Mouse (Mus musculus) stomach, embryonic 15.5 days (tissue): ENCODE data around the gene Arid3a. TPM values are rescaled to one million over a fixed set of nuclear protein-coding genes. Genes with fewer than 3 reads are reported as not detected.
"Not testable (repeated sequence)": the region's sequence is repeated elsewhere in the genome, so short reads cannot be mapped to it uniquely, and the experiment has no call there.

Source experiments
- ATAC-seq: fragments of 200-750 bp; cut with Nextera tagmentation; 2 replicates; pipeline ENCODE4 v1.8.0; 2017; ENCODE audit warnings: low read depth, moderate number of reproducible peaks, moderate TSS enrichment; ENCODE audit not compliant: insufficient read depth, low FRiP score
- H3K27ac ChIP-seq: fragments of 300-500 bp; sonication (generic); 2 replicates; pipeline ENCODE4 v1.5.1; 2015; ENCODE audit warnings: mild to moderate bottlenecking, inconsistent platforms
- H3K27me3 ChIP-seq: fragments of 300-500 bp; sonication (generic); replicated peaks from 2 replicates; pipeline ENCODE4 v1.6.1; 2015; ENCODE audit warnings: inconsistent platforms
- H3K36me3 ChIP-seq: fragments of 300-500 bp; sonication (generic); 2 replicates; pipeline ENCODE4 v1.6.1; 2015; ENCODE audit warnings: inconsistent platforms
- H3K4me1 ChIP-seq: fragments of 300-500 bp; sonication (generic); 2 replicates; pipeline ENCODE4 v1.6.1; 2015; ENCODE audit warnings: inconsistent platforms
- H3K4me2 ChIP-seq: fragments of 300-500 bp; sonication (generic); 2 replicates; pipeline ENCODE4 v1.6.1; 2015; ENCODE audit warnings: mild to moderate bottlenecking, inconsistent platforms
- H3K4me3 ChIP-seq: fragments of 300-500 bp; sonication (generic); replicated peaks from 2 replicates; pipeline ENCODE4 v1.5.1; 2015; ENCODE audit warnings: inconsistent platforms
- H3K9ac ChIP-seq: fragments of 300-500 bp; sonication (generic); 2 replicates; pipeline ENCODE4 v1.6.1; 2015; ENCODE audit warnings: inconsistent platforms
- H3K9me3 ChIP-seq: fragments of 300-500 bp; sonication (generic); 2 replicates; pipeline ENCODE4 v1.6.1; 2016; ENCODE audit warnings: inconsistent platforms
- WGBS: fragments of 180-500 bp; shearing (Covaris S2); methylation state at CpG from one replicate; pipeline ENCODE4 v1.1.7; 2015; 5-methylcytosine and 5-hydroxymethylcytosine counted together
- polyA plus RNA-seq: library from polyadenylated mRNA; unstranded; fragments of >200 nt; fragmentation: Nextera tagmentation; extraction: Ambion mirVana; gene quantifications from 2 replicates; pipeline ENCODE4 v1.2.1, GENCODE M21; 2015

Arid3a gene
- polyA plus RNA-seq = 9.8 and 10.0 TPM in 2 replicates

DNA sequence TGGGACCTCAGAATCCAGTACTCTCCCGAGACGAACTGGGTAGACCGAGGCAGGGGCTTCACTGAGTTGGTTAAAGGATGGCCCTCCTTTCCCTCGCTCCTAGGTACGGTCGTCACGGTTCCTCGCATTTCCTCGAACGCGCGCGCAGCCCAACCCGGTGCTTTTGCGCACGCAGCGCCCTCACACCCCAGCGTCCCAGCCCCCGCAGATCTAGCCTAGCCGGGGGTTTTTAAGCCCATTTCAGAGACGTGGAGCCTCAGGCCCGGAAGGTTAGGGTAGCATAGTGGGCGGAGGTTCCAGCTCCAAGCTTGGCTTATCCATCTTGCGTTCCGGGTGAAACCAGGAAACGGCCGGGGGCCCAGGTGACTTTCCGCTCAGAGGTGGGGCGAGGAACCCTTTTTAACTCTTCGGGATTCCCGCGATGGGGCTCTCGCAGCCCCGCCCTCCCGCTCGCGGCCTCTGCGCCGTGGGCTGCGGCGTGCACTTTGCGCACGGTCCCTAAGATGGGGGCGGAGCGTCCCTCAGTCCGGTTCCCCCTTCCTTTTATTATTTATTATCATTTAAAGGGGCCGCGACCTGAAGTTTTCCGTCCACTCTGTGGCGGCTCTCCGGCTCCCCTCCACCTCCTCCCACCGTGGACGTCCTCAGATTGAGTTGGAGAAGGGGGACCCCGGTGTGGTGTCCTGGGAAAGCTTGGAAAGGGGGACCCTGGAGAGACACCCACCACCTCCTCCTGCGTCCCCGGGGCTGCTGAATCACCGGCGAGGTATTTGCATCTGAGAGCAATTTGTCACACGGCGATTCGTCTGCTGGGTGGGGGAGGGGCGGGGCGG, at the start of gene Arid3a:
Gene Arid3a, plus strand, starts transcription at position 553 of the 833 bp plus-strand sequence.
- peak; percentile 81 for ATAC-seq
- Histone ChIP-seq H3K4me2 (peak within 1 kb of the TSS; percentile 92), H3K36me3 (peaks cover 3% of the 10 kb centered on the region; the same call in 1 of the 2 replicates), H3K9me3 (no peaks in the 10 kb centered on the region), H3K27me3 (peaks cover 13% of the 10 kb centered on the region), H3K9ac (peak within 1 kb of the TSS; percentile 84), H3K4me1 (peaks cover 24% of the 10 kb centered on the region), H3K27ac (peak within 1 kb of the TSS; percentile 97), H3K4me3 (peak within 1 kb of the TSS; percentile 99)
- under 1% methylated on average over 63 of the region's 63 CpGs for WGBS

DNA sequence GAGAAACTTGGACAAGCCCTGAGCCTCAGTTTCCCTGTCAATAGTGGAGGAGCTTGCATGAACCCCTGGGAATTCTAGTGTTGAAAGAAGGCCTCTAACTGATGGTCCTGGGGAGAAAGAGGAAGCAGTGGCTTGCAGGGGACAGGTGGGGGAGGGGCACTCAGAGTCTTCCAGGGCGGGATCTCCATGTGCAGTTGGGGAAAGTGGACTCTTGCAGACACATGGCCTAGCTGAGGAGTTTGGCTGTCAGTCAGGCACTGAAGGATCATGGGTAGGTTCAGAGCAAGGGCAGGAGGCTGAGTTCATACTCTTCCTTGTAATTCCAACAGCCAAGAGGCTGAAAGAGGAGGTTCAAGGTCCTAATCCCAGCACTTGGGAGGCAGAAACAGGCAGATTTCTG, 49.7 kb upstream of the Arid3a start:
- Histone ChIP-seq H3K27me3 (no peaks in the 10 kb centered on the region), H3K27ac (no peak overlapping the region), H3K4me2 (no peak overlapping the region), H3K4me3 (no peak overlapping the region), H3K4me1 (peaks cover 42% of the 10 kb centered on the region), H3K9ac (no peak overlapping the region), H3K36me3 (no peaks in the 10 kb centered on the region), H3K9me3 (no peaks in the 10 kb centered on the region)
- 48% methylated on average over 1 of the region's 1 CpGs for WGBS
- ATAC-seq = no peak

DNA sequence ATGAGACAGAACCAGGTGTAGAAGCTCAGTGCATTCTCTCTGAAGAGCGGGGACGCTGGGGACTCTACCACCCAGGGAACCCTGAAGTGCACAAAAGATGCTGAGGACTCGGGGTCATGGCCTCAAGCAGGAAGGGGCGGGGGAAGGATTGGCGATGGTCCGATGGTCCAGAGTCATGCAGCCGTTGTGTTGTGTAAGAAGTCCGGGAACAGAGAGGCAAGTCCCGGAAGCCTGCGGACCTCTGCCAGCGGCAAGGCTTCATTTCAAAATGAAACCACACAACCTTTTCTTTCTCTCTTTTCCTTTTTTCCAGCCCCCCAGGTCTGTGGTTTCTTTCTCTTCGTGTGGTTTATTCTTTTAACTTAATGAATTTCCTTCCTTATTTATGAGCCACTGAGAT, 49.1 kb upstream of the Arid3a start:
- no peak overlapping the region for H3K27ac ChIP-seq
- no peak overlapping the region for H3K4me3 ChIP-seq
- no peaks in the 10 kb centered on the region for H3K9me3 ChIP-seq
- no peak for ATAC-seq
- H3K27me3 ChIP-seq = no peaks in the 10 kb centered on the region
- no peak overlapping the region for H3K4me2 ChIP-seq
- WGBS = 59% methylated on average over 12 of the region's 12 CpGs
- H3K9ac ChIP-seq = no peak overlapping the region
- H3K4me1 ChIP-seq = peaks cover 45% of the 10 kb centered on the region
- H3K36me3 ChIP-seq = no peaks in the 10 kb centered on the region

DNA sequence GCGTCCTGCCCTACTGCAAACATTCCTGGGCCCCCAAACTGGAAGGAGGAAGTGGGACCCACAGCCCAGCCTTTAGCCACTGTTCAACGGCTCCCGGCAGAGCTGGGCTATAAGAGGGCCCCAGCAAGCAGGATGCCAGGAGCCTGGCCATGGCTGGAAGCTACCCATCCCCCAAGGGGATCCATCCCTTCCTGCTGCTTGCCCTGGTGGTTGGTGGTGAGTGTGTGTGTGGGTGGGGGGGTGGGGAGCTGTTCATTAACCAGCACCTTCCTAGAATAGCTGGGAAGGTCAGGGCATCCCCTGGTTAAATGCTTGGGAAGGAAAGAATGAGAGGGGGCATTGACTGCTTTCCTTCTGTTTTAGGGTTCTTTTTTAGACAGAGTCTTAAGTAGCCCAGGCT, 47.3 kb upstream of the Arid3a start:
- Histone ChIP-seq H3K4me2 (no peak overlapping the region), H3K27me3 (no peaks in the 10 kb centered on the region), H3K4me1 (peaks cover 36% of the 10 kb centered on the region), H3K4me3 (no peak overlapping the region), H3K9me3 (no peaks in the 10 kb centered on the region), H3K9ac (no peak overlapping the region), H3K36me3 (no peaks in the 10 kb centered on the region), H3K27ac (no peak overlapping the region)
- no peak for ATAC-seq
- 29% methylated on average over 3 of the region's 3 CpGs for whole genome bisulfite sequencing

DNA sequence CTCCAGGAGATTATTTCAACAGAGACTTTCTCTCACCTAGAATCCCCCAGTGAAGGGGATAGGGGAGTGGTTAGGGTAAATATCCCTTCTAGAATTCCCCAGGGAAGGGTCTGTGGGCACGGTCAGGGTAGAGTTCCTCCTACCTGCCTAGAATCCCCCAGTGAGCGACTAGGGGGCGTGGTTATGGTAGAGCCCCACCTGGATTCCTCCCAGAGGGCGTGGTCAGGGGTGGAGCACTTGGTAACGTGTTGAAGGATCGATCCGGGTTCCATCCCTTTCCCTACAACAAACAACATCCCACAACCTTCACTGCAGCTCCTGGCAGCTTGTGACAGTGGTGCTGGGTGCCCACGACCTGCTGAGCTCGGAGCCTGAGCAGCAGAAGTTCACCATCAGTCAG, 46.1 kb upstream of the Arid3a start:
- 14% methylated on average over 9 of the region's 9 CpGs for WGBS
- no peak overlapping the region for H3K4me3 ChIP-seq
- H3K9me3 ChIP-seq = no peaks in the 10 kb centered on the region

DNA sequence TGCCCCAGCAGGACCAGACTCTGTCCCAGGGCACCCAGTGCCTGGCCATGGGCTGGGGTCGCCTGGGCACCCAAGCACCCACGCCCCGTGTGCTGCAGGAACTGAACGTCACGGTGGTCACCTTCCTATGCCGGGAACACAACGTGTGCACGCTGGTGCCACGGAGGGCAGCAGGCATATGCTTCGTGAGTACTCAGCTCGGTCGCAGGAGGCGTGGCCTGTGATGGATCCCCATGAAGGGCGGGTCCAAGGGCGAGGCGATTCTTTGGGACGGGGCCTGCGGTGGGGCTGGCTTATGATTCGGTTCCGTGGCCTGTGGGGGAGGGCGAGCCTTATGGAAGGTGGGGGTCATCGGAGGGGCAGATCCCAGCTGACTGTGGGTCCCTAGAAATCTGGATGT, 44.9 kb upstream of the Arid3a start:
- Histone ChIP-seq H3K4me3 (peak overlapping the region; percentile 12), H3K4me2 (peak overlapping the region; percentile 49), H3K27me3 (no peaks in the 10 kb centered on the region), H3K9ac (no peak overlapping the region), H3K27ac (no peak overlapping the region), H3K4me1 (peaks cover 35% of the 10 kb centered on the region), H3K36me3 (no peaks in the 10 kb centered on the region), H3K9me3 (no peaks in the 10 kb centered on the region)
- 8% methylated on average over 22 of the region's 22 CpGs for WGBS
- ATAC-seq = 0 out of 2 replicates have a peak, but pooled peaks have one; percentile 27

More for the DNA sequence above, 46.1 kb upstream of the Arid3a start:
- H3K27ac ChIP-seq = no peak overlapping the region
- no peaks in the 10 kb centered on the region for H3K27me3 ChIP-seq
- H3K36me3 ChIP-seq = no peaks in the 10 kb centered on the region
- no peak overlapping the region for H3K9ac ChIP-seq
- H3K4me1 ChIP-seq = peaks cover 36% of the 10 kb centered on the region
- no peak for ATAC-seq
- H3K4me2 ChIP-seq = peak overlapping the region; percentile 37

DNA sequence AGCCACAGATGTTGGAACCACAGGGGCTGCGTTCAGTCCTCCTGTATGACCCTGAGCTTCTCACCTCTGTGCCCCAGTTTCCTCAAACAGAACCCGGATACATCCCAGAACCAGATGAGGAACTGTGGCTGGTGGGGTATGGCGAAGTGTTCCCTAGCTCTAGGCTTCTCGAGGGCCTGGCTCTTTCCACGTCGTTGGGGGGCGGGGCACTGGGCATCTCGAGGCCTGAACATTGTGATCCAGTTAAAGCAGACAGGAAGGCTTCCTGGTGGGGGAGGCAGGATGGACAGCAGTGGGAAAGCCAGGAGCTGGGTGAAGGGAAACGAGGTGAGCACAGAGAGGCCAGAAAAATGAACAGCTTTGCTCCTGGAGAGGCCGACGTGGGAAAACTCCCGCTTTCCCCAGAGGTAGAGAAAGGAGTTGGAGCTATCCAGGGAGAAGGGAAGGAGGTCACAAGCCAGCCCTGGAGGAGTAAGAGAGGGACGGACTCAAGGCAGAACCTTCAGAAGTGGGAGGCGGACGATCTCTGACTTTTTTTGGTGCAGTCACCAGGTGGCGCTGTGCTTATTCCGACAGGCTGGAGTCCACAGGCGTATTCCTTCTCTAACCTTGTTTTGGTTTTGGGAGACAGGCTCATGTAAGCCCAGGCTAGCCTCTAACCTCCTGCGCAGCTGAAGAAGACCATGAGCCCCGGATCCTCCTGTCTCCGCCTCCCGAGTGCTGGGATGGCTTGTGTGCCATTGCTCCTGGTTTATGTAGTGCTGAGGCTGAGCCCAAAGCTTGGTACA, 43.4 kb upstream of the Arid3a start:
- H3K27me3 ChIP-seq = no peaks in the 10 kb centered on the region
- no peak overlapping the region for H3K4me3 ChIP-seq
- H3K4me2 ChIP-seq = no peak overlapping the region
- no peaks in the 10 kb centered on the region for H3K9me3 ChIP-seq
- H3K9ac ChIP-seq = no peak overlapping the region
- WGBS = 18% methylated on average over 22 of the region's 22 CpGs
- H3K4me1 ChIP-seq = peaks cover 27% of the 10 kb centered on the region
- no peak for ATAC-seq
- no peak overlapping the region for H3K27ac ChIP-seq
- no peaks in the 10 kb centered on the region for H3K36me3 ChIP-seq

DNA sequence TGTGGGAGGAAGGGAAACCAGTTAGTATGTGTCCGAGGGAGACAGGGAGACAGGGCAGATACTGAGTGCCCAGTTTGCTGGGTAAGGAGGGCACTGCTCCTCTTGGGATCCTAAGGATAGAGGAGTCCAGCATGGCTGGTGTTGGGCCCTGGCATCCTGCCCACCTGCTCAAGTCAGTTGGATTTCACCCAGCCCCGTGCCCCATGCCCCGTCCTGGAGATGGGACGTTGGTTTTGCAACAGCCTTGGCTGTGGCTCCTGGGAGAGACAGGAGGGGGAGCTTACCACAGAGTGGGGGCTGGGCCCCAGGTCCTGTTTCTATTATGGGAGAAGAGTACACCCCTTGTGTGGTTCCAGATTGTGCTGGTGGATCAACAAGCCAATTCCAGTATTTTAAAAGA, 42.4 kb upstream of the Arid3a start:
- WGBS = 59% methylated on average over 4 of the region's 4 CpGs
- H3K27me3 ChIP-seq = no peaks in the 10 kb centered on the region
- no peak overlapping the region for H3K4me2 ChIP-seq
- no peaks in the 10 kb centered on the region for H3K36me3 ChIP-seq
- no peak overlapping the region for H3K27ac ChIP-seq
- no peak overlapping the region for H3K9ac ChIP-seq
- H3K4me1 ChIP-seq = peaks cover 27% of the 10 kb centered on the region
- ATAC-seq = no peak
- H3K9me3 ChIP-seq = no peaks in the 10 kb centered on the region
- no peak overlapping the region for H3K4me3 ChIP-seq

DNA sequence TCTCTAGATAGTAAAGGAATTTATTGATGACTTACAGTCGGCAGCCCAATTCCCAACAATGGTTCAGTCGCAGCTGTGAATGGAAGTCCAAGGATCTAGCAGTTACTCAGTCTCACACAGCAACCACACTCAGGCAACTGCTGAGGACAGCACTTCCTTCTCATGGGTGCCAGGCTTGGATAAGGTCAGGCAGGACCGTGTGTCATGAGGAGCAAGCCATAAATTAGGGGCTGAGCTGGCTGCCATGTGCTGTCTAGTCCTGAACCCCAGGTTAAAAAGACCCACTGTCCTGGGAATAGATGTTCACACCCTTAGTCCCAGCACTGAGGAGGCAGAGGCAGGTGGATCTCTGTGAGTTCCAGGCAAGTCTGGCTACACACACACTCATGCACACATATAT, 41.9 kb upstream of the Arid3a start:
- not testable (repeated sequence) for H3K27ac ChIP-seq, H3K4me3 ChIP-seq, H3K9me3 ChIP-seq, H3K27me3 ChIP-seq, H3K9ac ChIP-seq, H3K4me2 ChIP-seq, ATAC-seq, H3K36me3 ChIP-seq
- WGBS = 67% methylated on average over 3 of the region's 3 CpGs
- peaks cover 25% of the 10 kb centered on the region for H3K4me1 ChIP-seq

DNA sequence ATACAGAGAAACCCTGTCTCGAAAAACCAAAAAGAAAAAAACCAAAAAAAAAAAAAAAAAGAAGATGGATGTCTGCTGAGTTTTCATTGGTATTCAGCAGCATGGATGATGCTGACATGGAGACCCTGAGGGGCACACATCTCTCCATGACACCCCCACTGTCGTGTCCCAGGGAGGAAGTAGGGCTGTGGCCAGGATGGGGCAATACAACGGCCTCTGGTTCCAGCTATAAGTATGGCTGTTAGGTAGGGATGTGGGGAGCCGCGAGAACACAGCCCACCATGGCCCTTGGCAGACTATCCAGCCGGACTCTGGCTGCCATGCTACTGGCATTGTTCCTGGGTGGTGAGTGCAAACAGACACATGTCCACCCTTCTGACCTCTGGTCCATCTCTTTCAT, 40.8 kb upstream of the Arid3a start, which contains the start of gene Elane:
Gene Elane, plus strand, starts transcription at position 194 of the 400 bp plus-strand sequence.
- peaks cover 15% of the 10 kb centered on the region for H3K4me1 ChIP-seq
- H3K27me3 ChIP-seq = 0 out of 2 replicates have a peak, but pooled peaks cover 4% of the 10 kb centered on the region
- no peak within 1 kb of the TSS for H3K4me3 ChIP-seq
- H3K27ac ChIP-seq = no peak within 1 kb of the TSS
- no peaks in the 10 kb centered on the region for H3K9me3 ChIP-seq
- 81% methylated on average over 6 of the region's 6 CpGs for WGBS
- H3K9ac ChIP-seq = no peak within 1 kb of the TSS
- no peak within 1 kb of the TSS for H3K4me2 ChIP-seq
- ATAC-seq = no peak
- H3K36me3 ChIP-seq = no peaks in the 10 kb centered on the region

DNA sequence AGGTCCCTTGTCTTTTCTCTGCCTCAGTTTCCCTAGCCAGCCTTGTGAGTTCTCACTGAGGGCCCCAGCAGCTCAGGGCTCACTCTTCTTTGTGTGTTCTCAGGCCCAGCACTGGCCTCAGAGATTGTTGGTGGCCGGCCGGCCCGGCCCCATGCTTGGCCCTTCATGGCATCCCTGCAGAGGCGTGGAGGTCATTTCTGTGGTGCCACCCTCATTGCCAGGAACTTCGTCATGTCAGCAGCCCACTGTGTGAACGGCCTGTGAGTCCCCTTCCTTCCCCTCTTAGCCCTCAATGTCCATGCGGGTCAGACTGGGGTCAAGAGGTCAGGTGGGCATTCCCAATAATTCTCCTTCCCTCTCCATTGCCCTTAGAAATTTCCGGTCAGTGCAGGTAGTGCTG, 40.2 kb upstream of the Arid3a start:
- Histone ChIP-seq H3K9ac (no peak overlapping the region), H3K27ac (no peak overlapping the region), H3K27me3 (0 out of 2 replicates have a peak, but pooled peaks cover 4% of the 10 kb centered on the region), H3K9me3 (no peaks in the 10 kb centered on the region), H3K4me3 (no peak overlapping the region), H3K4me2 (no peak overlapping the region), H3K36me3 (no peaks in the 10 kb centered on the region), H3K4me1 (peaks cover 14% of the 10 kb centered on the region)
- 77% methylated on average over 8 of the region's 8 CpGs for WGBS
- ATAC-seq = no peak

DNA sequence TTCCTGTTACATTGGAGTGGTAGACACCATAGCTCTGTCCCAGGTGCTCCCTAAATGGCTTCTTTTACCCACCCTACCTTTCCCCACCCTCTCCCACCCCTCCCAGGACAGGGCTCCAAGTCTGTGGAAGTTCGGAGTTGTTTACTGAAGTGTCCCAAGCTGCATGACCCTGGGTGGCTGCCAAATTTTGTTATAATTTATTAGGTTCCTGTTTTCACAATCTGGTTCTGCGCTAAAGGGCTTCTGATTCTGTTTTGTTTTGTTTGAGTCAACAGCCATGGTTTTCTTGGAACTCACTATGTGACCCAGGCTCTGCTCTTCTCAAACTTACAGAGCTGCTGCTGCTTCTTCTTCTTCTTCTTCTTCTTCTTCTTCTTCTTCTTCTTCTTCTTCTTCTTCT, 37.5 kb upstream of the Arid3a start:
- WGBS = 43% methylated on average over 2 of the region's 2 CpGs

More for the DNA sequence above, 37.5 kb upstream of the Arid3a start:
- Histone ChIP-seq H3K36me3 (0 out of 2 replicates have a peak, but pooled peaks cover 4% of the 10 kb centered on the region), H3K4me3 (no peak overlapping the region), H3K4me1 (no peaks in the 10 kb centered on the region), H3K4me2 (no peak overlapping the region), H3K9me3 (no peaks in the 10 kb centered on the region), H3K27ac (no peak overlapping the region), H3K9ac (no peak overlapping the region), H3K27me3 (0 out of 2 replicates have a peak, but pooled peaks cover 4% of the 10 kb centered on the region)
- ATAC-seq = no peak
